Mouse (Mus musculus) mouse trophoblast stem cell (cell line): ENCODE measurements around the gene Flrt3.

Experiments used
- in situ Hi-C, 2 experiments: fragments of 300-500 bp; cut with MseI, MboI; formaldehyde crosslinking; loops; 2 replicates in 1 of 2; 3 replicates in 1 of 2; pipeline ENCODE4 v1.15.1; 2025

Gene Flrt3

GRCm38 (mm10) chr2:140670963-140671702, at the start of gene Flrt3:
Flrt3 (minus strand) TSS chr2:140671469.
- in situ Hi-C loops: no loop called here

- in situ Hi-C loops: no loop called here
Observed at GRCm38 (mm10) chr2:140717407-140717806, 46.1 kb upstream of the Flrt3 start.

- in situ Hi-C loops: no loop called here
Observed at GRCm38 (mm10) chr2:140715822-140716221, 44.6 kb upstream of the Flrt3 start.

GRCm38 (mm10) chr2:140707550-140707949, 36.3 kb upstream of the Flrt3 start:
- in situ Hi-C loops: no loop called here

GRCm38 (mm10) chr2:140705278-140705677, 34.0 kb upstream of the Flrt3 start:
- in situ Hi-C loops: no loop called here

- in situ Hi-C loops: no loop called here
Observed at GRCm38 (mm10) chr2:140704146-140704545, 32.9 kb upstream of the Flrt3 start.

GRCm38 (mm10) chr2:140703377-140703776, 32.1 kb upstream of the Flrt3 start:
- in situ Hi-C loops: no loop called here

GRCm38 (mm10) chr2:140698585-140698984, 27.3 kb upstream of the Flrt3 start:
- in situ Hi-C loops: no loop called here

- in situ Hi-C loops: no loop called here
Observed at GRCm38 (mm10) chr2:140693845-140694244, 22.6 kb upstream of the Flrt3 start.

- in situ Hi-C loops: no loop called here
Observed at GRCm38 (mm10) chr2:140692461-140692860, 21.2 kb upstream of the Flrt3 start.

- in situ Hi-C loops: no loop called here
Observed at GRCm38 (mm10) chr2:140691403-140691802, 20.1 kb upstream of the Flrt3 start.

GRCm38 (mm10) chr2:140690906-140691305, 19.6 kb upstream of the Flrt3 start:
- in situ Hi-C loops: no loop called here

- in situ Hi-C loops: no loop called here
Observed at GRCm38 (mm10) chr2:140676728-140677127, 5.5 kb upstream of the Flrt3 start.

- in situ Hi-C loops: no loop called here
Observed at GRCm38 (mm10) chr2:140673466-140673865, 2.2 kb upstream of the Flrt3 start.

GRCm38 (mm10) chr2:140670457-140670856, 812 bp downstream of the Flrt3 start:
- in situ Hi-C loops: no loop called here

GRCm38 (mm10) chr2:140669786-140670185, 1.5 kb downstream of the Flrt3 start:
- in situ Hi-C loops: no loop called here

- in situ Hi-C loops: no loop called here
Observed at GRCm38 (mm10) chr2:140669081-140669480, 2.2 kb downstream of the Flrt3 start.

- in situ Hi-C loops: no loop called here
Observed at GRCm38 (mm10) chr2:140668311-140668710, 3.0 kb downstream of the Flrt3 start.

GRCm38 (mm10) chr2:140667261-140668047, 3.8 kb downstream of the Flrt3 start:
- in situ Hi-C loops: no loop called here

- in situ Hi-C loops: no loop called here
Observed at GRCm38 (mm10) chr2:140666846-140667245, 4.4 kb downstream of the Flrt3 start.

GRCm38 (mm10) chr2:140664381-140664780, 6.9 kb downstream of the Flrt3 start:
- in situ Hi-C loops: no loop called here

- in situ Hi-C loops: no loop called here
Observed at GRCm38 (mm10) chr2:140662673-140663072, 8.6 kb downstream of the Flrt3 start.

- in situ Hi-C loops: no loop called here
Observed at GRCm38 (mm10) chr2:140653978-140654377, 17.3 kb downstream of the Flrt3 start.
